Mouse (Mus musculus) ES-E14 (cell line): ENCODE measurements around the gene Arhgap11a.

ENCODE experiments used
- CHD2 ChIP-seq: IDR thresholded peaks from 2 replicates; pipeline ENCODE4 v1.6.1; 2014; ENCODE audit warnings: mild to moderate bottlenecking, low read depth, low read length, inconsistent platforms
- HCFC1 ChIP-seq: IDR thresholded peaks from 2 replicates; pipeline ENCODE4 v1.6.1; 2012; ENCODE audit warnings: low read length, inconsistent platforms, borderline replicate concordance; ENCODE audit not compliant: insufficient read depth
- MAFK ChIP-seq: IDR thresholded peaks from 2 replicates; pipeline ENCODE4 v1.6.1; 2014; ENCODE audit warnings: mild to moderate bottlenecking, low read depth, low read length, inconsistent platforms; ENCODE audit not compliant: insufficient read depth
- ZNF384 ChIP-seq: IDR thresholded peaks from 2 replicates; pipeline ENCODE4 v1.6.1; 2012; ENCODE audit warnings: low read depth, low read length, inconsistent platforms

DNA sequence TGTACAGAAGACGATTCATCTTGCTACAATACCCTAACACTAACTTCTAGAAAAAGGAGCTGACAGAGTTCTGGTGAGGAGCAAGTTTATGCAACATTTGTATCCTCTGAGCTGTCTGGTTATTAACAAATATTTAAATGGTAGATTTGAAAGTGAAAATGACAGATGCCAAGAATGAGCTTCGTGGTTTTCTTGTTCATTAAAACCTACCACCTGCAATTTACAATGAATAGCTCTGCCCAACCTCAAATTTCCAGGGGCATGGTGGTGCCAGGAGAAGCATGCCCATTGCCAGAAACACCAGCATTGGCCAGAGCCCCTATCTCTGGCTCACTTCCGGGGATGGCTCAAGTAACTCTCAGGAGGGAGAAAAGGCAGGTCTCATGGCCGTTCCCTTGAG, 66.9 kb downstream of the Arhgap11a start:
- TF ChIP-seq CHD2, result no peak
- TF ChIP-seq ZNF384, result no peak
- no peak for TF ChIP-seq HCFC1
- no peak for TF ChIP-seq MAFK
